Mouse (Mus musculus) stomach, embryonic 15.5 days (tissue): ENCODE measurements at regions not wholly inside any gene's neighbourhood (a gene's known extent, or its start where the extent isn't known, plus 50 kb on each side); places are given as distances from the start of the nearest gene placed in this dataset.

Source experiments
- ATAC-seq: fragments of 200-750 bp; cut with Nextera tagmentation; 2 replicates; pipeline ENCODE4 v1.8.0; 2017; ENCODE audit warnings: low read depth, moderate number of reproducible peaks, moderate TSS enrichment; ENCODE audit not compliant: insufficient read depth, low FRiP score
- H3K27ac ChIP-seq: fragments of 300-500 bp; sonication (generic); 2 replicates; pipeline ENCODE4 v1.5.1; 2015; ENCODE audit warnings: mild to moderate bottlenecking, inconsistent platforms
- H3K27me3 ChIP-seq: fragments of 300-500 bp; sonication (generic); replicated peaks from 2 replicates; pipeline ENCODE4 v1.6.1; 2015; ENCODE audit warnings: inconsistent platforms
- H3K36me3 ChIP-seq: fragments of 300-500 bp; sonication (generic); 2 replicates; pipeline ENCODE4 v1.6.1; 2015; ENCODE audit warnings: inconsistent platforms
- H3K4me1 ChIP-seq: fragments of 300-500 bp; sonication (generic); 2 replicates; pipeline ENCODE4 v1.6.1; 2015; ENCODE audit warnings: inconsistent platforms
- H3K4me2 ChIP-seq: fragments of 300-500 bp; sonication (generic); 2 replicates; pipeline ENCODE4 v1.6.1; 2015; ENCODE audit warnings: mild to moderate bottlenecking, inconsistent platforms
- H3K4me3 ChIP-seq: fragments of 300-500 bp; sonication (generic); replicated peaks from 2 replicates; pipeline ENCODE4 v1.5.1; 2015; ENCODE audit warnings: inconsistent platforms
- H3K9ac ChIP-seq: fragments of 300-500 bp; sonication (generic); 2 replicates; pipeline ENCODE4 v1.6.1; 2015; ENCODE audit warnings: inconsistent platforms
- H3K9me3 ChIP-seq: fragments of 300-500 bp; sonication (generic); 2 replicates; pipeline ENCODE4 v1.6.1; 2016; ENCODE audit warnings: inconsistent platforms
- WGBS: fragments of 180-500 bp; shearing (Covaris S2); methylation state at CpG from one replicate; pipeline ENCODE4 v1.1.7; 2015; 5-methylcytosine and 5-hydroxymethylcytosine counted together

DNA sequence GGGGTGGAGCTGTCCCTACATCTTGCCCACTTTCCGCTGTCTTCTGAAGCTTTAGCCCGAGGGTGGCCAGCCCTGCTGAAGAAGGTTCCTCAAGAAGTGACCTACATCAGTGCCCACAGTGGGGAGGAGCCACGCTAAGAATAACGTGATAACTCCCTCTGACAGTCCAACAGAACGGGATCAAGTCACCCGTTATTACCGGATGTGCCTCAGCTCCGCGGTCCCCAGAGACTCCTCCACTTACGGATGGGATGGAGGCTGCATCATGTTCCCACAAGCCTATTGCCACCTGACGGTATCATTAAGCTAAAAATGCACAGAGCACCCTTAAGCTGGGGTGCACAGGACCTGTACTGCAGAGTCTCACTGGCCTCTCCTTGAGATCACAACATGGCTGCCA is 63.2 kb upstream of the Runx3 start:
- Histone ChIP-seq H3K9ac (no peak overlapping the region), H3K4me2 (no peak overlapping the region), H3K4me1 (peaks cover 7% of the 10 kb centered on the region), H3K4me3 (no peak overlapping the region), H3K27me3 (no peaks in the 10 kb centered on the region), H3K36me3 (no peaks in the 10 kb centered on the region), H3K9me3 (no peaks in the 10 kb centered on the region), H3K27ac (no peak overlapping the region)
- WGBS = 87% methylated on average over 11 of the region's 11 CpGs
- no peak for ATAC-seq

- Histone ChIP-seq H3K4me3 (no peak overlapping the region), H3K27me3 (no peaks in the 10 kb centered on the region), H3K27ac (no peak overlapping the region), H3K9me3 (no peaks in the 10 kb centered on the region), H3K36me3 (no peaks in the 10 kb centered on the region), H3K4me2 (no peak overlapping the region), H3K9ac (no peak overlapping the region), H3K4me1 (peaks cover 7% of the 10 kb centered on the region)
- ATAC-seq = no peak
- 78% methylated on average over 4 of the region's 4 CpGs for whole genome bisulfite sequencing
Observed at GRCm38 (mm10) chr4:135058895-135059294, 61.6 kb upstream of the Runx3 start.

DNA sequence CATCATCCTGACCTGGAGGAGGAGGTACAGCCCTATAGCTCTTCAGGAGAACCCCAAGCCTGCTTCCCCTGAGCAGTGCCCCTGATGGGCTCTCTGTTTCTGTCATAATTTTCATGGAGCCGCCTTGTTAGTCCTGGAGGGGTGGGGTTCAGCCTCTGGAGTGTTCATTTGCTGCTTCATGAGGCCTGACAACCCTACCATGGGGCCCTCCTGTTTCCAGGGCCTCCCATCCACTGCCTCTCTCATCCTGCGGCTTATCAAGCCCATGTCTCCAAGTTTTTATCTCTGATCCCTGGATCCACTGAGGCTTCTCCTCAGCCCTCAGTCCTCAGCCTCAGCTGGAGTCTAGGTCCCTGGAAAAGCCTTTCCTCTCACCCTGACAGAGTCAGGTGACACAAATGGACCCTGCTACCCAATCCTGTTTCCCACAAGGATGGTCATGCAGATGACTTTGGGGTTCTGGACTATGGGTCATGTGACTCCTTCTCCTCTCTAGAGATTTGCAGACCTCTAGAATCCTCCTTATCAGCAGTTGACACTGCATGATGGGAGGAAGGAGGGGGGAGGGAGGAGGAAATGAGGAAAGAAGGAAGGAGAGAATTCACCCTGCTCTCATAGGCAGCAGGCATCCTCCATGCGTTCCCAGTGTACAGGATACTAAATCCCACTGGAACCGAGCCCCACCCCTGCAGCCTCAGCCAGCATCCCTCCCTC is 59.3 kb upstream of the Runx3 start:
- Histone ChIP-seq H3K4me2 (no peak overlapping the region), H3K36me3 (no peaks in the 10 kb centered on the region), H3K4me3 (no peak overlapping the region), H3K4me1 (no peaks in the 10 kb centered on the region; the same call in 1 of the 2 replicates), H3K27ac (no peak overlapping the region), H3K27me3 (no peaks in the 10 kb centered on the region), H3K9ac (no peak overlapping the region), H3K9me3 (no peaks in the 10 kb centered on the region)
- WGBS = 38% methylated on average over 4 of the region's 4 CpGs
- peak; percentile 56 for ATAC-seq

- no peak overlapping the region for H3K27ac ChIP-seq
- H3K4me2 ChIP-seq = peak overlapping the region; percentile 48
- H3K4me1 ChIP-seq = 0 out of 2 replicates have a peak, but pooled peaks cover 3% of the 10 kb centered on the region
- no peaks in the 10 kb centered on the region for H3K9me3 ChIP-seq
- 8% methylated on average over 19 of the region's 19 CpGs for WGBS
- no peaks in the 10 kb centered on the region for H3K27me3 ChIP-seq
- H3K4me3 ChIP-seq = peak overlapping the region; percentile 7; the same call in 1 of the 2 replicates
- no peak overlapping the region for H3K9ac ChIP-seq
- no peak; the same call in 1 of the 2 replicates for ATAC-seq
- H3K36me3 ChIP-seq = no peaks in the 10 kb centered on the region
Observed at GRCm38 (mm10) chr4:135066766-135067479, 53.5 kb upstream of the Runx3 start.

GRCm38 (mm10) chr4:135067805-135068204 is 52.6 kb upstream of the Runx3 start:
- WGBS = 72% methylated on average over 7 of the region's 7 CpGs

DNA sequence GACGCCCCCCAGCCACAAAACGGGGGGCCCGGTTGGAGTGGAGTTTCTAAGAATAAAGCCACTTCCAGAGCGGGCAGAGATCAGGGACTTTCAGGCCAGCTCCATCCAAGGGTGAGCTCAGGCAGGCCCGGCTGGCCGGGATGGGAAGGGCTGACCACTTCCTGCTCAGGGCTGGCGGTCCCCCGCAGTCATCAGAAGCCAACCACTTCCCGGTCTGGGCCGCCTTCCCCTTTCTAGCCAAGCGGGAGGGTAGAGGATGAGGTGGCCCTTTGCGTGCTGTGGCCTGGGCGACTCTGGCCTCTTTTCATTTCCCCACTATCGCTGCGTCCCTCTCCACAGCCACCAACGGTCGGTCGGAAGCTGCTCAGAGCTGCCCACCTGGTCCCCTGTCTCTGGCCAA is 50.6 kb upstream of the Runx3 start:
- no peaks in the 10 kb centered on the region for H3K9me3 ChIP-seq
- H3K27me3 ChIP-seq = no peaks in the 10 kb centered on the region
- H3K4me1 ChIP-seq = 0 out of 2 replicates have a peak, but pooled peaks cover 3% of the 10 kb centered on the region
- no peak overlapping the region for H3K4me2 ChIP-seq
- H3K27ac ChIP-seq = no peak overlapping the region
- 71% methylated on average over 18 of the region's 18 CpGs for WGBS
- no peak overlapping the region for H3K9ac ChIP-seq
- no peaks in the 10 kb centered on the region for H3K36me3 ChIP-seq
- peak; percentile 17; the same call in 1 of the 2 replicates for ATAC-seq
- H3K4me3 ChIP-seq = no peak overlapping the region

More at GRCm38 (mm10) chr4:135067805-135068204, 52.6 kb upstream of the Runx3 start:
- no peak for ATAC-seq
- Histone ChIP-seq H3K27me3 (no peaks in the 10 kb centered on the region), H3K9me3 (no peaks in the 10 kb centered on the region), H3K4me3 (no peak overlapping the region), H3K4me1 (0 out of 2 replicates have a peak, but pooled peaks cover 3% of the 10 kb centered on the region), H3K9ac (no peak overlapping the region), H3K27ac (no peak overlapping the region), H3K36me3 (no peaks in the 10 kb centered on the region), H3K4me2 (no peak overlapping the region)
